Mouse (Mus musculus) left cerebral cortex, postnatal 10 days (tissue): ENCODE measurements around the gene Pja2. TPM values are rescaled to one million over a fixed set of nuclear protein-coding genes. Genes with fewer than 3 reads are reported as not detected.
A peak's percentile ranks its signal among the peaks of the same experiment; 100 is the strongest.
"Not testable (repeated sequence)": the region's sequence is repeated elsewhere in the genome, so short reads cannot be mapped to it uniquely, and the experiment has no call there.

ENCODE experiments used
- DNase-seq, 2 experiments: peaks; one replicate each; pipeline ENCODE4 v3.0.0; 2021 to 2022; ENCODE audit warnings: low spot score in 2 of 2, mixed read lengths in 1 of 2; ENCODE audit errors: extremely low spot score in 1 of 2
- intact Hi-C: fragments of 180-260 bp; cut with DNase I; formaldehyde crosslinking; loops from one replicate; pipeline ENCODE4 v1.15.1; 2025
- total RNA-seq, 2 experiments: library from RNA; stranded (reverse); gene quantifications; 2 replicates each; pipeline ENCODE4 v1.2.3; 2021

Pja2 gene
- total RNA-seq, result 100 to 1,000 TPM; 361 to 375 TPM

GRCm38 (mm10) chr17:64331898-64332769 is at the start of gene Pja2:
Pja2 (minus strand) TSS chr17:64331916.
- DNase-seq, result peak; percentile 99 to 100

DNA sequence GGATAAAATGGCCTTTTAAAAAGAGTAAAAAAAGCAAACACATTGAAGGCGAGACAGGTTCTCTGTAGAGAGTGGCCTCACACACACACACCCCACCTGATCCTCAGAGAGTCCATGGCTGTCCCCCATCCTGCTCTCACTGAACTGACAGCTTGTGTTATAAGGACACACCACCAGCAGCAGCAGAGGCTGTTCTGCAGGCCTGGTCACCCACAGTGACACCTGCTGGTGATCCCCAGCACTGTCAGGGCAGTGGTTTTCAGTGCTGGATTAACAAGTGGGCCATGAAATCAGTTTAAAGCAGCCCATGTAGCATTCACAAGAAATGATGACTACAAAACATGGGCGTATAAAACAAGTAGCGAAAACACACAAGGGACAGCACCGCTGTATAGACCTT is 43.6 kb upstream of the Pja2 start:
- DNase-seq, result peak; percentile 11 to 73
- intact Hi-C loops, result no loop called here

More at GRCm38 (mm10) chr17:64331898-64332769, at the start of gene Pja2:
- intact Hi-C loops, result no loop called here

GRCm38 (mm10) chr17:64363694-64364093 is 32.0 kb upstream of the Pja2 start:
- peak in 1 of 2 experiments; percentile 48 for DNase-seq

DNA sequence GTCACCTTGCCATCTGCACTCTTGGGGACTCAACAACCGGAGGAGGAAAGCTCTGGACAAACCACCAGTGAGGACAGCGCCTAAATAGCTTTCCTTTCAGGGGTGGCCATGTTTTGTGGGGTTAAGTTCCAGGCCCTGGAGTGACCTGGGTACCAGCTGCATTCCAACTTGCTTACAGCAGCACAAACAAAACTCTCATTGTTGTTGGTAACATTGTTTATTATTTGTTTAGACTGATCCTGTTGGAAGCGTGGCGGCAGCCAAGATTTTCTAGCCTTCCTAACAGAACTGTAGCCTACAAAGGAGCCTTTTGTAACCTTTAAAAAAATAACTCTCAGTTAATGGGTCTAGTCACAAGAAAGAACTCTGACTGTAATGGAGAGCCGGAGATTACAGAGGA is 30.9 kb upstream of the Pja2 start:
- intact Hi-C loops, result no loop called here

More at GRCm38 (mm10) chr17:64363694-64364093, 32.0 kb upstream of the Pja2 start:
- intact Hi-C loops, result no loop called here

GRCm38 (mm10) chr17:64361911-64362425 is 30.3 kb upstream of the Pja2 start:
- DNase-seq, result no peak
- intact Hi-C loops, result no loop called here

More for the DNA sequence above, 30.9 kb upstream of the Pja2 start:
- DNase-seq, result peak in 1 of 2 experiments; percentile 38

DNA sequence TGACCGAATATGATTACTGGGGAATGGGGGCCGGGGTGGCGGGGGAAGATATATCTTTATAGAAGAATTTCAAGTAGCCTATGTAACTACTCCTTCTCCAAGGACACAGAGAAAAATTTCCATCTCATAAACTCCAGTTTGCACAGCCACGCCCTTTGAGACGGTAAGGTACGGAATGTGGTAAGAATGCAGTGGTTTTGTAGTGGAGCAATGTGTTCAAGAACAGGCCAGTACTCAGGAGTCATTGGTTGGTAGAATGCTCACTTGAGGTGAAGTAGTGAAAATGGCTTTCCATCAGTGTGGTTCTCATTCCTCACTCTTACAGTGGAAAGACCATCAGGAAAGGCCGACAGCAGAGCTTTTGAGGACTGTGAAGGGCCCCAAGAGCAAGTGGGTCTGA is 22.2 kb upstream of the Pja2 start:
- intact Hi-C loops, result no loop called here
- DNase-seq, result no peak

DNA sequence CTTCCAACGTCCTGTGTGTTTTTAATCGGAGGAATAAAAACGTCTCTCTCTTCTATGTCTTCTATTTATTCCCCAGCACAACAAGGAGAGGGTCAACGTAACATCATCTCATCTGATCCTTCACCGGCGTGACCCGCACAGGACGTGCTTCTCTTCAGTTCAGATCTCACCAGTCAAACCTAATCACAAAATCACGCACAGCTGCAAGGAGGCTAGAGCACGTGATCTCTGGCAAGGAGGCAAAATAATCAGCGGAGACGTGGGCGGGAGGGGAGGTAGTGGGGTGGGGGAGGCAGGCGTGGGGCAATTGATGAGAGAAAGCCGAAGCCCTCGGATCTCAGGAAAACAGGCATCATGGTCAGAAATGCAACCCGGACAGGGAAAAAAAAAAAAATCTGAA is 14.4 kb upstream of the Pja2 start:
- DNase-seq, result peak in 1 of 2 experiments; percentile 23
- intact Hi-C loops, result no loop called here

DNA sequence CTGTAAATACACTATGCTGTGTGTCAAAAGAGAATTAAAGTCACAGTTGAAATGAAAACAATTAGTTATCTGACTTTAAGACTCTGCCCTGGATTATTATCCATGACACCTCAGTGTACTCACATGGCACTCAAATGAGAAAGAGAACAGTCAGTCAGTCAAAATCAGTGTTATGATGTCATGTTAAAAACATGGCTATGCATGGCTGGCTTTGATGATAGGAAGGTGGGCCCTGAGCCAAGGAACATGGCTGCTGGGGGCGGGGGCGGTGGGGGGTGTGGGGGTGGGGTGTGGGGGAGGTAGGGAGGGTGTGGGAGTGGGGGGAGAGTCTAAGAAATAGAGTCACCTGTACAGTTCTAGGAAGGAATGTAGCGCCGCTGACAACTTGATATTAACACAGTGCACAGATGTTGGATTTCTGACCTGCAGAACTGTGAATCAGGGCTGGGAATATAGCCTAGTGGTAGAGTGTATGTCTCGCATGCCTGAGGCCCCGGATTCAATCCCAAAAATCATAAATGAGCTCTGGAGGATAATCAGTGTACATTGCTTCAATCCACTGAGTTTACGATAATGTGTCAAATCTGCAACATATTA is 13.0 kb upstream of the Pja2 start:
- DNase-seq, result no peak
- intact Hi-C loops, result no loop called here

DNA sequence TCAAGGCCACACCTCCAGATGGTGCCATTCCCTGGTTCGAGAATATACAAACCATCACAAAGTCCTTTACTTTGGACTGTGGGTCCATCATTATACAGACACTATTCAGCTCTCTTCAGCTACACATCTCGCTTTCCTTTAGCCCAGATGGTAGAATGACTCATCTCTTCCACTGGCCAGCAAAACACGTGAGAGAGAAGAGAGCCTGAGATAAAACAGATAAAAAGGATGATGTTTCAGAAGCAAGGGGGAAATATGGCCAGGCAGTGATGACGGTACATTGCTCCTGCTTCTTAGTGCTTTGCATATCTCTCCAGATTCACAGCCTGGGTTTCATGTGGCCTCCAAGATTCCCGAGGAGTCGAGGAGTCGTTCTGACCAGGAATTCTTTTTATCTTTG is 10.0 kb upstream of the Pja2 start:
- intact Hi-C loops, result no loop called here
- no peak for DNase-seq

DNA sequence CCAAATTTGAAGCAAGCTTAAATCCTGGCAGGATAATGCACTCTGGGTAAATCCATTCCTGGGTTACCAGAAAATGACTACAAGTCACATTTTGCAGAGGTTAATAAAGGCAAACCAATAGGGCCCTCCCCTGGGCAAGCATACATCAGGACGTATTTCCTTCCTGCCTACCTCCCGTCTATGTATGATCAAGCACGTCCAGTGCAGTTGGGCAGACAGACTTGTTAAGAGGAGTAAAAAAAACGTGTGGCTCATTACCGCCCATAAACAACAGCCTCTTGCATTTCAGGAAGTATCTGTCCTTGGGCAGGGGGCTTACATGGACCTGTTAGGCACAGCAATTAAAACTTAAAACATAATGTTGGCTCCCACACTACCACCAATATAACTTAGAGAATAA is 8.0 kb upstream of the Pja2 start:
- no peak for DNase-seq
- intact Hi-C loops, result no loop called here

- intact Hi-C loops, result no loop called here
Measured at GRCm38 (mm10) chr17:64337220-64337619, 5.5 kb upstream of the Pja2 start.

GRCm38 (mm10) chr17:64333956-64334355 is 2.2 kb upstream of the Pja2 start:
- intact Hi-C loops, result no loop called here
- no peak for DNase-seq

More at GRCm38 (mm10) chr17:64337220-64337619, 5.5 kb upstream of the Pja2 start:
- DNase-seq, result no peak

GRCm38 (mm10) chr17:64332770-64333096 is 1.0 kb upstream of the Pja2 start:
- intact Hi-C loops, result no loop called here
- no peak for DNase-seq

DNA sequence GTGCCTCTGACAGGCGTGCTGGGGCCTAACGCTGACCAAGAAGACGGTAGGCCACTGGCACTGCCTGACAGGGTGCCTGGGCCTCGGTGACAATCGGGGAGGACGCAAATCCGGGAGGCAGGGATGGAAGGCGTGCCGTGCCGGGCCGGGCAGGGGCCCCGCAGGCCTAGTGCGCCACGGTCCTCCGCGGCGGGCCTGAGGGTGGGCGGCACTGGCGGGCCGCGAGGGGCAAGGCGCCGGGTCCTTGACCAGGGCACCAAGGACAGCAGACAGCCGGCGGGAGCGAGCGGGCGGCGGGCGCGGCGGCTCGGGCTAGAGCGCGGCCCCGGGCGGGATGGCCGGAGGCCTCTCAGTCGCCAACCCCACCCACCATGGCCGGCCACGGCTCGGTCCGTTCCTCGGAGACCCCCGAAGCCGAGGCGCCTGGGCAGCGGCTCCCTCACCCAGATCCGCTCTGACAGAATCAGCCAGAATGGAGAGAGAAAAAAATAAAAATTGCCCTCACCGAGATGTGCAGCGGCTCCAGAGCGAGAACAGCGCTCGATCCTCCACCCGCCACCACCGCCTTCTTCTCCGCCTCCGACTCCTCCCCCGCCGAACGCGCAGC is 322 bp downstream of the Pja2 start:
- intact Hi-C loops, result no loop called here
- DNase-seq, result no peak

GRCm38 (mm10) chr17:64330885-64331284 is 831 bp downstream of the Pja2 start:
- intact Hi-C loops, result no loop called here
- no peak for DNase-seq

GRCm38 (mm10) chr17:64324556-64324955 is 7.2 kb downstream of the Pja2 start:
- DNase-seq, result no peak
- intact Hi-C loops, result no loop called here

DNA sequence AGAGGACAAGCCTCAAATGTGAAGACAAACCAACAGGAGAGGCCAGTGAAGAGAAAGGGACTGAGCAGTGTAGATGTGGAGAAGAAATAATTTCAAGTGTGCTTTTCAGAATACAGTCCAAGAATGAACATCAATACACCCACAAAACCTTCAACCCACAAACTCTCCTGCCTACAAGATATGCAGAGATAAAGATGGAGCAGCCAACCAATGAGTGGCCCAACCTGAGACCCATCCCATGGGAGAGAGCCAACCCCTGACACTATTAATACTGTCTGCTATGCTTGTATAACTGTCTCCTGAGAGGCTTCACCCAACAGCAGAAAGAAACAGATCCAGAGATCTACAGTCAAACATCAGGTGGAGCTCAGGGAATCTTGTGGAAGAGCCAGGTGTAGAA is 16.3 kb downstream of the Pja2 start:
- intact Hi-C loops, result no loop called here
- no peak for DNase-seq

DNA sequence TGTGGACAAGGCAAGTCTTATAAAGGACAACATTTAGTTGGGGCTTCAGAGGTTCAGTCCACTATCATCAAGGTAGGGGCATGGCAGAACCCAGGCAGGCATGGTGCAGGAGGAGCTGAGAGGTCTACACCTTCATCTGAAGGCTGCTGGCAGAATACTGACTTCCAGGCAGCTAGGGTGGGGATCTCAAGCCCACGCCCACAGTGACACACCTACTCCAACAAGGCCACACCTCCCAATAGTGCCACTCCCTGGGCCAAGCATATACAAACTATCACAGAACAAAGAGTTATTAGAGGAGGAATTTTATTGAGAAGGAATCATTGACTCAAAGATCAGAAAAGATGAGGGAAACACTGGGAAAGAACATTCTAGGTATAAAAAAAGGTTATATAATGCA is 17.2 kb downstream of the Pja2 start:
- intact Hi-C loops, DNase-seq: not testable (repeated sequence)

DNA sequence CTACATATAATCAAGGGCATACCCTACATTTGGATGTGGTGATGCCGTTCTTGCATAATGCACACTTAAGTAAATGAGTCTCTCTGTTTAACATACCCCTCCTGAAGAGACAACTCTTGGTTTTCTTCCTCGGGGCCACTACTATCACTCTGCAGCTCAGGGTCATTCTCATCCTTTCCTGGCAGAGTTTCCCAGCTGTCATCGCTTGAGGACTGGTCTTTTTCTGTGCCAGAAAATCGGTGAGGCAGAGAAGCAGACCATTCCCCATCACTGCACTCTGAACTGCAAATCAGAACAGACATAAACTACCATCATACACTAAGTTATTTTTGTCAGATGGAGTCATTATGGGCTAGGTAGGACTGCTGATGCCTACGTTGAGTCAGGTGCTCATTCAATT is 34.1 kb downstream of the Pja2 start:
- intact Hi-C loops, result no loop called here
- DNase-seq, result no peak

DNA sequence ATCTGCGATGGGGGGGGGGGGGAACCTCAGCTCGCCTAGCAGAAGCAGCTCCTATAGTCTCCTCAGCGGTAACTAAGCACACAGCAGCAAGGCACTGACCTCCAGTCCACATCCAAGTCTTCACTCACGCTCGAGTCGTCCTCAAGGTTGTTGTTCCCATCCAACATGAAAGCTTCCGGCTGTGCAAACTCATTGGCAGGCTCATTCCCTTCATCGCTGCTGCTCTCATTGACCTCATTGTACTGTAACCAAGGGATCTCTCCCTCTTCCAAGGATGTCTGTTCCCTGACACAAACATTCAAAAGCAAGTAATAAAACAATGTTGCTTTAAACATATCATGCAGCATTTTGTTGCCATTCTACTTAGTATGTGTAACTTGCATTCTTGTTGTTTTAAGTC is 39.0 kb downstream of the Pja2 start:
- DNase-seq, result no peak
- intact Hi-C loops, result no loop called here
